Mouse (Mus musculus) liver, adult (tissue): ENCODE data around the gene Acot11.

Source experiments
- GATA4 ChIP-seq: IDR thresholded peaks from 2 replicates; pipeline ENCODE4 v1.6.1; 2014; ENCODE audit warnings: mild to moderate bottlenecking, low read length; ENCODE audit not compliant: insufficient replicate concordance

Gene Acot11

DNA sequence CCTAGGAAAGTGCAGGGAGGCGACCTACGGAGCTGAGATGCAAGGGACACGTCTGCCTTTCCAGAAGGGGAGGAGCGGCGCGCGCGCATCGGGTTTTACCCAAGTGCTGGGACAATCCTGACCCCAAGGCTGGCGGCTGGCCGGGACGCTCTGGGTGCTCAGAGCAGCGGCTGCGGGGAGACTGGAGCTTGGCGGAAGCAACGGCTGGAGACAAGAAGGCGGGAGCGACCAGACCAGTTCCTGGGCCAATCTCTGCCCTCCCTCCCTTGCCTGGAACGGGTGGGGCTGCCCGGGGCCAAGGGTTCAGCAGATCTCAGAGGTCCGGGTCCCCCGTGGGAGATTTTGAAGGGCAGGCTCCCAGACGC, at the start of gene Acot11:
Acot11 (minus strand) TSS at position 89 of the 365 bp plus-strand sequence.
- peak; percentile 28; the same call in 1 of the 2 replicates for TF ChIP-seq GATA4

DNA sequence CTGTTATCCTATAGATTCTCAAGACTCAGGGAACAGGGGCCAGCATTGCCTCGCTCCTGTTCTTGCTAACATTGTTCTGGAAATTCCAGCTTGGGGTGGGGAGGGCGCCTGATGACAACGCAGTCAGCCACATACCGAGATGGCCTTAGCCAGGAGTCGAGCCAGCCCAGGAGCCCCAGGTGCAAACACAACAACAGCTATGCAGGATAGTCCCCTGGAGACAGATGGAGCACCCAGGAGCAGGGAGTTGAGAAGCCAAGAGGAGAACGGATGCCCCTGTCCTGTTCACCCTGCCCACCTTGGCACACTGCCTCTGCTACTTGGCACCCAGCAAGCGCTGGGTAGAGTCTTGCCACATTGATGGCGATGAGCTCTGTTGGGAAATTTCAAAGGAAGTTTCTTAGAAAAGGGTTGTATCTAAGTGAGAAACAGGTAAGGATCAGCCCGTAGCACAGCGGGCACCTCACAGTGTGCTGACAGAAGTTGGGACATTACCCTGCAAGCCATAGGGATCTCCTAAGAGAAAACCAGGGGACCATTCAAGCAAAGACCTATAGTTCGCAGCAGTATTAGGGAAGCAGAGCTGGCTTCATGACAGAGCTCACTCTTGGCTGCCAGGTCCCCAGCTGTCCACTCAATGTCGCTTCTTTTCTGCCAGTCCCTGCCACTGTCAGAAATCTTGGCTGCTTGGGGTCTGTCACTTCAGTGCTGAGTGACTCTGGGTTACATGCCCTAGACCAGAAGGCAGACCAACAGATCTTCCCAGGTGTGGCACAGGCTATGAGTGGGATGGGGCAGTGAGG, 43.7 kb upstream of the Acot11 start:
- no peak for TF ChIP-seq GATA4

DNA sequence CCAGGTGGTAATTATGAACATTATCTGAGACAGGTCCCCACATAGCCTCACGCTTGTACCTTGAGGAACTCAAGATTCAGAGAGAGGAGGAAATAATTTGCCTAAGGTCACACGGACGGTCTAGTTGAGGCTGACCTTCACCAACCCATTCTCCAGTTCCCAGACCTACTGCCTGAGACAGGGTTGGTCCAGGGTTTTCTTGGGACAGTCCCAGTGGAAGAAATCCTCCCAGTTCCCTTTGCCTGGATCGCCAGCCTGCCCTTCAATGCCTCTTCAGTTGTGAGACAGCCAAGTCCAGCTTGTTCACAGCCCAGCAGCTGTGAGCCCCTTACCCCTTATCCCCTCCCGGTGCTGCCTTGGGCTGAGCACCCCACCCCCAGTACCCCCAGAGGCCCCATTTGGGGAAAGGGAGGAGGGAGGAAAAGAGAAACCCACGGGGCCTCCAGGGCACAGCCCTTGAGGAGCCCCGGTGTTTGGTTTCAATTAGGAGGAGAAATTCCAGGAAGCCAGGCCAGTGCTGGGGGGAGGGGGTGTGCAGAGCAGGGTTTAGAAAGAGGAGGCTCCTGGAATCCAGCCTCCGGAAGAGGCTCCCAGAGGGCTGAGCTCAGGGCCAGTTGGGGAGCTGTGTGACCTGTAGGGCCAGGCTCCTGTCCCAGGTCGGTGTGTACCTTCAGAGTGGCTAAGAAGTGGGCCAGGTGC, 42.9 kb upstream of the Acot11 start:
- TF ChIP-seq GATA4, result no peak

DNA sequence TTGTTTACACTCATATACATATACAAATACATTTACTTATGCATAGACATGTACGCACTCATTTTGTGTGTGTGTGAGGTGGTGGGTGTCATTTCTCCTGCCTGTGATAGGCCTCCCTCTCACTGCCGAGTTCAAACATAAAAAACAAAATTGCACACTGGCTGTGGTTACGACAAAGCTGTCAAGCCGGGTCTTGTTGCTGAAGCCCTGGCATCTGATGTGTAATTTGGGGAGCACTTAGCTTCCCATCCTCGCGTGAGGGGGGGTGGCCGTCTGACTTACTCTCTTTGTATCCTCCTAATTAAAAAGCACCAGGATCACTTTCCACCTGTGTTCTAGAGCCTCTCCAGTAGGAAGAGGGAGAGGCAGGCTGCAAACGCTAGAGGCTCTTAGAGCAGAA, 37.8 kb upstream of the Acot11 start:
- no peak for TF ChIP-seq GATA4

DNA sequence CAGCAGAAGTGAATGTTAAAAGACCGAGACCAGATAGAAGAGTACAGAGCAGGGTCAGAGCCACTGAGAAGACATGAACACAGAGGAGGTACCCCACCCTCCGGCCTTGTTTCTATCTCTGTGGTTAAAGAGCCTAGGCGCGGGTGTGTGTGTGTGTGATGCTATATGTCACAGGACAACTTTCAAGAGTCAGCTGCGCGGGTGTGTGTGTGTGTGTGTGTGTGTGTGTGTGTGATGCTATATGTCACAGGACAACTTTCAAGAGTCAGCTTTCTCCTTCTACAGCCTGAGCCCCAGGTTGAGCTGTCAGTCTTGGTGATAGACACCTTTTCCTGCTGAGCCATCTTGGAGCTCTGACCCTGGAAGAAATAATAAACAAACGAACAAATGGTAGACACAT, 37.1 kb upstream of the Acot11 start:
- TF ChIP-seq GATA4, result no peak

DNA sequence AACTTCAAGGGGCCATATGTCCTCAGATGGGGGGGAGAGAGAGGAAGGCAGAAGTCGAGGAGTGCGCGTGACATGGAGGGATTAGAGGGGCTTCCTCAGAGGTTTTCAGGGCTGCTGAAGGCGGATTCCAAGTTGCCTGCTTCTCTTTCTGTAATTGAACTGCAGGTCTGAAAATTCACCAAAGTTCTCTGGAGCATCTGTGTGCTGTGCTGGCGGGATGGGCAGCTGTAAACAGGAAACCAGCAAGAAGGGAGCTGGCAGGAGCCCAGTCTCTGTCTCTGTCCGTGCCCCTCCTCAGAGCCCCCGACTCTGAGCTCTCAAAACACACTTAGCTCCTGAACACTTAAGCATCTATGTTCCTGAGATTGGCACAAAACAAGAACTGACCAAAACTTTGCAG, 36.5 kb upstream of the Acot11 start:
- no peak for TF ChIP-seq GATA4

DNA sequence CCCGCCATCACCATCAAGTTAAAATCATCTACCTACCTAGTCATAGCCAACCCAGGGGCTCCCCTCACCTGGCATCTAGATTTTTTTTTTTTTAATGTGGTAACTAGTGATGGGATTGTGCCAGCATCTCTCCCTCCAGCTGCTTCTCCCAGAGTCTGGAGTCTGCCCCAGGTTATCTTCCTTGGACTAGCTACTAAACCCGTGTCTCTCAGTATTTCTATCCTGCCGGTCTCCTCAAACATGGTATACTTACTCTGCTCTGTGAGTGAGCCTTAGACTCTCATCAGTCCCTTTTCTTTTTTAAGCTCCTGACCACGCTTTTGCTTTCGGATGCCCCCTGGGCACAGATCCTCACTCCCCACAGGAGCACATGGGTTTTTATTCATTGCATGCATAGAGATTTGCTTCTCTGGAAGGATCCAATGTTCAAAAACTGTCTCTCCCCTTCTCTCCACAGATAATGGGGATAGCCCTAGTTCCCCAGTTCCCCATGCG, 35.9 kb upstream of the Acot11 start:
- no peak for TF ChIP-seq GATA4

DNA sequence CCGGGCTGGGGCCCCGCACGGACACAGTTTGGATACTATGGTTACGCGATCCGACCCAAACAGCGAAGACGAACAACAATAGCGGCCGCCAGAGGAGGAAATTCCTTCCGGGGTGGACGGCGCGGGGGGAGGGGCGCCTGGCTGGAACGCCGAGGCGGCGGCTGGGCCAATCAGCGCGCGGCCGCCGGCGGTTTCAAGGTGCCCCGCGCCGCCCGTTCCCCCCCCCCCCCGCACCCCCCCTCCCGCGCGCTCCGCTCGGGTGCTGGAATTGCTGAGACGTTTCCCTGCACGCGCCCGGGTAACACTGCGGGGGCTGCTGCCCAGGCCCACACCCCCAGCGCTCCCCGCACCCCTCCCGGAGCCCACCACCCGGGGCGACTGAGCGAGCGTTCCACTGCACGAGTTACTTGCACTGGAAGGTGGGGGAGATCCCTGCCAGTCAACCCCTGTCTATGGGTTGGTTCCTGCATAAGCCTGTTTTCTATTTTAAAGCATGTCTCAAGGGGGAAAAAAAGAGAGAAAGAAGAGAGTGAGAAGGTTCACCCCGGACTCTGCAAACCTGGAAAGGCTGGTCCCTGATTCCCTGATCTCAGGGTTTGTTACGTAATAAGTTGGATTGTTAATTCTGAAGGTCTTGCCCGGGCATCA, 35.3 kb upstream of the Acot11 start:
- TF ChIP-seq GATA4, result peak; percentile 50; the same call in 1 of the 2 replicates

DNA sequence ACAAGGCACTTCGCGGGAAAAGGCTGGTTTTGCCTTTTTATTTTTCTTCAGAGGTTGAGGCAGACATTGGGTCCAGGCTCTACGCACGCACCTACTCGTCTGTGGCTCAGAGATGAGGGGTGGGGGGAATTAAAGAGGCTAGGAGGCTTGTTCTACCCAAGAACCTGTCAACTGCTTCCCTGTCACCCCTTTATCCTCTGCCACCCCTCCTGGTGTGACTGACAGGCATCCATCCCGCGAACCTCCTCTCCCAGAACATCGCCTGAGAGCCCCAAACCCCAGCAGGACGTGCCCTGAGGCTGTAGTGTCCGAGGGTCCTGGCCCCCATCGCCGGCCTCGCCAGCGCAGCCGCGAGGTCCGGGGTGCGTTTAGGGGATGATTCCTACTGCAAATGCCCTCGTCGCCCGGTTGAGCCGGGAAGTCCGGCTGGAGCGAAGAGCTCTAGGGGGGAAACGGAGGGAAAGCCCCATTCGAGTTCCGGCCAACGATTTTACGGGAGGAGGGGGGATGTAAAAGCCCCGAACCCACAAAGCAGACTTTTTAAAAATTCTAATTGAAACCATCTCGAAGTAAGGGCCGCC, 34.5 kb upstream of the Acot11 start:
- TF ChIP-seq GATA4, result no peak

DNA sequence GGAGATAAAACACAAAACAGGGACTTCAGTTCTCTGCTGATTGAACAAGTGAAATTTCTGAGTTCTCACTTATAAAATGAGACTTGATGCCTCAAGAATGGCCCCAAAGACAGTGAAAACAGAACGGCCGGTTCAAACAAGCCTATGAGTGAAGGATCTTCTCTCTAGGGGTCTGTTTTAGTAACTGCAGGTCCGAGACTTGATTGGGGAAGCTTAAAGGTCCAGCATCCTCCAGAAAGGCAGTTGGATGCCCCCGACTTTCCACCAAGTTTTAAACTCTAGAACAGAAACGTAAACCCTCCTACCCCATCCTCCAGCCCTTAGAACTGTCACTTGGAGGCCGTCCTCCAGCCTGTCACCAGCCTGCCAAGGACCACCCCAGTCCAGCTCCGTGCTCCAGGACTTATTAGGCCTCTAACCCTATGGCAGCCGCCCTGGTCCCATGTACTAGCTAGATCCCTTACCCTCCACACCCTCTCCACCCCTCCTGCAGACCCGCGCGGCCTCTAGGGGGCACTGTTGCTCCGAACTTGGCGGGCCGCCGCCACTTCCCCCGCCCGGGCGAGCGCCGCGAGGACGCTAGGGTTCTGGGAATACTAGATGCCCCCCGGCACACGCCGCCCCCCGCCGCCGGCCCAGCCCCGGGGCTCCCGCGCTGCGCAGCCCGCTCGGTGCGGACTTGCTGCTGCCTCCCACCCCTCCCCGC, 33.9 kb upstream of the Acot11 start:
- TF ChIP-seq GATA4, result no peak

DNA sequence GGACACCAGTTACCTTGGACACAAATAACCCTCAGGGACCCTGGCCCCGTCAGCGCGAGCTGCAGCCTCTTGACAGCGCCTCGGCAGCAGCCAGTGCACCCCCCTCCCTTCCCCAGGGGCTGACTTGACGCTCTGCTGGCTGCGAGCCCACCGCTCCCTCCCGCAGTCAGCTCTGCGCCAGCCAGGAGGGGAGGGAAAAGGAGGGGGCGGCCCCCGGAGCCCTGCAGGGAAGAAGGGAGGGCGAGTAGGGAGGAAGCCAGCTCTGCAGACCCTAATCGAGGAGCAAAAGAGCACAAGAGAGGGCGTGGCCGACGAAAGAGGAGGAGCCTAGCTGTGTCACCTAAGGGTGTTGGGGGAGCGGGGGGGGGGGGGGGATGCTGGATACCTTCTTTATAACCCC, 33.2 kb upstream of the Acot11 start:
- TF ChIP-seq GATA4, result no peak

DNA sequence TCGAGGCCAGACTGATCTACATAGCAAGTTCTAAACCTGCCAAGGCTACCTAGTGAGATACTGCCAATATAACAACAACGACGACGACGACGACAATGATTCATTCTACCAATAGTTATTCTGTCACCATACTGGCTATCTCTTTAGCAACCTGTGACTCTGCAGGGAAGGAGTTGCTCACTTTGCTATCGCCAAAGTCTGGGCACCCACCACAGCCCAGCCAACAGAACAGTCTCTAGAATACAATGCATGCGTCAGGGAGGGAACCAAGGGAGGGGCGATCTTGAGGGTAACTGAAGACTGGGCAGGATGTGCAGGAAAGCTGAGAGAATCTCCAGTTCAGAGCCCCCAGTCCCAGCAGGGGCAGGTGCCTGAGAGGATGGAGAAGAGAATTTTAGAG, 32.6 kb upstream of the Acot11 start:
- TF ChIP-seq GATA4, result no peak

DNA sequence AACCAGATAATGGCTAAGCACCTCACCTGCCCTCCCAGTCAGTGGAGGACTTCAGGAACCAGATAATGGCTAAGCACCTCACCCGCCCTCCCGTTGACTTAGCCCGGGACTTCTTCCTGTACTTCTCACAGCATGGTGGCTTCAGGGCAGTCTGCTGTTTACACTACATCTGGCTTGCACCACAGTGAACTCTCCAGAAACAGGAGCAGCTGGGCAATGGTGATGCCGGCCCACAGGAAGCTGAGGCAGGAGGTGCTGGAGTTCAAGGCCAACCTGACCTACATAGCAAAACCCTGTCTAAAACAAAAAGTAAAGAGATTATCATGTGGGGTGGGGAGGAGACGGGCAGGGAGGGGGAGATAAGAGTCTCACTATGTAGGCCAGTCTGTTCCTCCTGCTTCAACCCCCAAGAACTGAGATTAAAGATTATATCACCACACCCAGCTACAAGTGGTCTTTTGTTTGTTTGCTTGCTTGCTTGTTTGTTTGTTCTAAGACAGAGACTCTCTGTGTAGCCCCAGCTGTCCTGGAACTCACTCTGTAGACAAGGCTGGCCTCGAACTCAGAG, 25.8 kb upstream of the Acot11 start:
- TF ChIP-seq GATA4, result no peak

DNA sequence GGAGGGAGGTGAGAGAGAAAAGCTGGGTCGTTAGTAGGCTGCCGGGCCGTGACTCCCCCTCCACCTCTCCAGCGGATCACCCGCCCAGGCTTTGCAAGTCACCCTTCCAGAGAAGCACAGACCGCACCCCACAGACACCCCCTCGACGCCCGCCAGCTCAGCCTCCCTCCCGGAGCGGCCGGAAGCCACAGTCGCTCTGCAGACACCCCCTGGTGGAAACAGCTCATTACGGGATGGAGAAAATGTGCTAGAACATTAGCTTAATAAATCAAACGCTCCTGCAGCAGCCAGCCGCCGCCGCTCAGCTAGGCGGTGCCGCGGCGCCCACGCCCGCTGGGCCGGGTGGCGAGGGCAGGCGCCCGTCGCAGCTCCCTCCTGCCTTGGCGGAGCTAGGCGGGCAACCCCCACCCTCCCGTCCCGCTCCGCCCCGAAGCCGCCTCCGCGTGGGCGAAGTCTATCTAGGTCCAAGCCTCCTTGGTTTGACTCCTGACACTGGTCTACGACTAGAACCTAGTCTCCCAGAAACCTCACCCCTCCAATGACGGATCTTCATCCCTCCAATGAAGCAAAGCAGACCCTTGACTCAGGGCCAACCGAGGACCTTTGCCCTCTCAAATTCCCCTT, 23.1 kb upstream of the Acot11 start:
- TF ChIP-seq GATA4, result no peak
